Mouse (Mus musculus) left cerebral cortex, postnatal 25 days (tissue): Measurements from ENCODE around the gene Gm37419. TPM values are rescaled to one million over a fixed set of nuclear protein-coding genes. Genes with fewer than 3 reads are reported as not detected.

Experiments
- DNase-seq, 2 experiments: peaks; one replicate each; pipeline ENCODE4 v3.0.0; 2022; ENCODE audit warnings: low spot score in 2 of 2, mixed read lengths in 1 of 2
- intact Hi-C: fragments of 180-260 bp; cut with DNase I; formaldehyde crosslinking; loops from one replicate; pipeline ENCODE4 v1.15.1; 2025
- total RNA-seq, 2 experiments: library from RNA; stranded (reverse); gene quantifications; 2 replicates each; pipeline ENCODE4 v1.2.3; 2021

Gene Gm37419
- total RNA-seq, 2 experiments from 2014 or later, result not detected

DNA sequence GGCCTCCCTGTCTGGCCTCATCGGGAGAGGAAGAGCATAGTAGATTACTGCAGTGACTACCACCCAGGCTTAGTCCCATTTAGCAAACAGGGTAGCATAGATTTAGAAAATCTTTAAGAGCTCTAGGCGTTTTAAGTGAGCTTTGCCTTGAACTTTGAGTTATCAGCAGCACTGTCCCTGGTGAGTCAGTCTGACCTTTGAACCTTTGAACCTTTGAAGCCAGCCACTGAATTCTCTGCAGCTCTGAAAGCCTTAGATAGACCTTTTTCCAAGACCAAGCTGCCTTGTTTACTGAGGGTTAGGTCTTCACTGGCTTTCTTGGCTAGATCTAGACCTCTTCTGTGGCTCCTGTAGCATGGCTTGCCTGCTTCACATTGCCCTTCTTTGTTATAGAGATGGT, 46.2 kb downstream of the Gm37419 start:
- no peak for DNase-seq
- intact Hi-C loops, result no loop called here

DNA sequence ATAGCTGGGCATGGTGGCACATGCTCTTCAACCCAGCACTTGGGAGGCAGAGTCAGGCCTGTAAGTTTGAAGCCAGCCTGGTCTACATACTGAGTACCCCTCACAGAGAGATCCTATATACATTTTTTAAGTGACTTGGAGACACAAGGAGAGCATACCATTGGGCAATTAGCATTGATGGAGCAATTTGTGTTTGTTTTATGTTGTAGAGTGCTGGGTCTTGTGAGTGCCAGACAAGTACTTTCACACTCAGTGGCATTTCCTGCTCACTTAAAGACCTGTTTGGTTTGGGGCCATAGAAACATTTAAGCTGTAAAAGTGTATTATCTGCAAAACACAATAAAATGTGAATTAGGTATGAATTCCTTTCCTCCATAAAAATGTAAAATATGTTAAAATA, 47.5 kb downstream of the Gm37419 start:
- intact Hi-C loops, result no loop called here
- DNase-seq, result no peak

DNA sequence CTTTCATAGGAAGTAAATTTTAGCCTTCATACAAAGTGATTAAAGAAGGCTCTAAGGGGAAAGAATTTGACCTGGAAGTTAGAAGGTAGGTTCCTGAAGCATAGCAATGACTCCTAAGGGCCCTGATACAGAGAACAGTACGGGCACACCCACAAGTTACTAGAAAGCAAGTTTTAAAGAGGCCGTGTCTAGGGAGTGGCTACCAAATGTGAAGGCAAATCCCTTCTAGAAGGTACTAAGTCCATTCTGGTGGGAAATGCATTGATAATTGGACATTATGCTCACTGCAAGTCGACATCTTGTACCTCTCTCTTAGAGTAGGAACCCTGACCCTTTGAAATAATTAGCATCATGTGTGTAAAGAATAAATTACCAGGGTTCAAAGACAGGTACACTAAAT, 48.1 kb downstream of the Gm37419 start:
- intact Hi-C loops, result no loop called here
- no peak for DNase-seq

Other genes starting within 250 kb of the Gm37419 start
- 100 to 1,000 TPM; 437 to 438 TPM for gene Sst, start 97.5 kb upstream of the Gm37419 start, total RNA-seq
- not detected for gene Rtp2, start 56.1 kb upstream of the Gm37419 start, total RNA-seq
- gene Bcl6, start 370 bp downstream of the Gm37419 start, total RNA-seq, result 10 to 100 TPM; 27.9 to 32.5 TPM